Mouse (Mus musculus): ENCODE measurements at regions not wholly inside any gene's neighbourhood (a gene's known extent, or its start where the extent isn't known, plus 50 kb on each side); places are given as distances from the start of the nearest gene placed in this dataset.

DNA sequence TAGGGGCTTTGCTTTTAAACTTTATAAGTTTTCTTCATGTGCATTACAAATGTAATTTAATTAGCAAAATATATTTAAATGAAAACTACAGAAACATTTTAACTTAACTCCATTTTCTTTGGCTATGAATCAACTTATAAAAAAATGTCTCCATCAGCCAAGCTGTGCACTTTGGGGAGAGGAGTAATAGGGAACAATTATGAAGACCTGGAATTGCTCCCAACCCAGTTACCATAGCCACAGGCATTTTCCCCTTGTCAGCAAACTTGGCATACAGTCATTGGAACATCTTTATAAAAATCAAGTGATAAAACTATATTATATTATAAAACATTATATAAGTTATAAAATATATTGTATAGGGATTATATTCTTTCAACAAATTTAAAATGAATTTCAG lies 65.0 kb downstream of the Atxn7l3b start:
- ATAC-seq: no peak
- H3K4me1 ChIP-seq (ENCODE audit: control insufficient read depth, insufficient read depth, low read depth, low read length): no peaks in the 10 kb centered on the region
- H3K4me3 ChIP-seq (ENCODE audit: low read length): no peak overlapping the region
- no peak overlapping the region for H3K4me2 ChIP-seq (ENCODE audit: low read length)
- no peak overlapping the region for H3K9ac ChIP-seq (ENCODE audit: low read depth, low read length)
- no peak overlapping the region for H3K27ac ChIP-seq (ENCODE audit: low read depth, low read length)
- H3K36me3 ChIP-seq (ENCODE audit: control insufficient read depth, insufficient read depth, low read length): no peaks in the 10 kb centered on the region
- H3K9me3 ChIP-seq (ENCODE audit: control insufficient read depth, low read length): no peaks in the 10 kb centered on the region
- H3K27me3 ChIP-seq (replicated peaks; ENCODE audit: control insufficient read depth, insufficient read depth, low read length): no peaks in the 10 kb centered on the region

GRCm38 (mm10) chr10:112863375-112863774 lies 65.4 kb downstream of the Atxn7l3b start:
- no peaks in the 10 kb centered on the region for H3K4me1 ChIP-seq (ENCODE audit: control insufficient read depth, insufficient read depth, low read depth, low read length)
- no peak for ATAC-seq
- H3K36me3 ChIP-seq (ENCODE audit: control insufficient read depth, insufficient read depth, low read length): no peaks in the 10 kb centered on the region
- H3K27ac ChIP-seq (ENCODE audit: low read depth, low read length): no peak overlapping the region
- no peak overlapping the region for H3K9ac ChIP-seq (ENCODE audit: low read depth, low read length)
- 62% methylated on average over 2 of the region's 2 CpGs for WGBS
- no peaks in the 10 kb centered on the region for H3K27me3 ChIP-seq (replicated peaks; ENCODE audit: control insufficient read depth, insufficient read depth, low read length)
- H3K9me3 ChIP-seq (ENCODE audit: control insufficient read depth, low read length): no peaks in the 10 kb centered on the region
- H3K4me3 ChIP-seq (ENCODE audit: low read length): no peak overlapping the region
- no peak overlapping the region for H3K4me2 ChIP-seq (ENCODE audit: low read length)

DNA sequence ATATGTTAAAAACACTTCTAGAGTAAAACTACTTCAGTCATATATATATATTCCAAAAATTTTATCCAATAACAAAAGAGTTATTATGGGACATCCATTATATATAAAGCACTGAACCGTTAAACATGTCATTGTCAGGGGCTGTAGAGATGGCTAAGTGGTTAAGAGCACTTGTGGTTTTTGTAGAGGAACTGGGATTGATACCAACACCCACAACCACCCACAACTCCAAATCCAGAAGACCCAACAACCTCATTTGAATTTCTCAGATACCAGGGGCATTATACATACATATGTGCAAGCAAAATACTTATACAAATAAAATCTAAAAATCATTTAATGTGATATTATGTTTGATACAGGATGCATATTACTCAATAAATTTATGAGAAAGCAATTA lies 76.8 kb downstream of the Atxn7l3b start:
- Histone ChIP-seq H3K4me1 (ENCODE audit: control insufficient read depth, insufficient read depth, low read depth, low read length) (no peaks in the 10 kb centered on the region), H3K9ac (ENCODE audit: low read depth, low read length) (no peak overlapping the region), H3K9me3 (ENCODE audit: control insufficient read depth, low read length) (peaks cover 3% of the 10 kb centered on the region; the same call in 1 of the 2 replicates), H3K27me3 (replicated peaks; ENCODE audit: control insufficient read depth, insufficient read depth, low read length) (no peaks in the 10 kb centered on the region), H3K36me3 (ENCODE audit: control insufficient read depth, insufficient read depth, low read length) (no peaks in the 10 kb centered on the region), H3K27ac (ENCODE audit: low read depth, low read length) (no peak overlapping the region), H3K4me3 (ENCODE audit: low read length) (no peak overlapping the region), H3K4me2 (ENCODE audit: low read length) (no peak overlapping the region)
- ATAC-seq: no peak
- WGBS: 80% methylated on average over 1 of the region's 1 CpGs

- WGBS: 49% methylated on average over 1 of the region's 1 CpGs
These were observed 82.6 kb downstream of the Atxn7l3b start for GRCm38 (mm10) chr10:112846225-112846624.

GRCm38 (mm10) chr10:112837400-112838035 lies 91.3 kb downstream of the Atxn7l3b start:
- Histone ChIP-seq H3K27me3 (replicated peaks; ENCODE audit: control insufficient read depth, insufficient read depth, low read length) (no peaks in the 10 kb centered on the region), H3K27ac (ENCODE audit: low read depth, low read length) (no peak overlapping the region), H3K36me3 (ENCODE audit: control insufficient read depth, insufficient read depth, low read length) (no peaks in the 10 kb centered on the region), H3K4me1 (ENCODE audit: control insufficient read depth, insufficient read depth, low read depth, low read length) (no peaks in the 10 kb centered on the region), H3K4me3 (ENCODE audit: low read length) (no peak overlapping the region), H3K9me3 (ENCODE audit: control insufficient read depth, low read length) (no peaks in the 10 kb centered on the region), H3K9ac (ENCODE audit: low read depth, low read length) (no peak overlapping the region), H3K4me2 (ENCODE audit: low read length) (no peak overlapping the region)
- no peak for ATAC-seq
- WGBS: 86% methylated on average over 11 of the region's 11 CpGs

More at GRCm38 (mm10) chr10:112846225-112846624, 82.6 kb downstream of the Atxn7l3b start:
- Histone ChIP-seq H3K4me2 (ENCODE audit: low read length) (no peak overlapping the region), H3K27me3 (replicated peaks; ENCODE audit: control insufficient read depth, insufficient read depth, low read length) (no peaks in the 10 kb centered on the region), H3K36me3 (ENCODE audit: control insufficient read depth, insufficient read depth, low read length) (no peaks in the 10 kb centered on the region), H3K4me3 (ENCODE audit: low read length) (no peak overlapping the region), H3K27ac (ENCODE audit: low read depth, low read length) (no peak overlapping the region), H3K9ac (ENCODE audit: low read depth, low read length) (no peak overlapping the region), H3K9me3 (ENCODE audit: control insufficient read depth, low read length) (peaks cover 3% of the 10 kb centered on the region; the same call in 1 of the 2 replicates), H3K4me1 (ENCODE audit: control insufficient read depth, insufficient read depth, low read depth, low read length) (no peaks in the 10 kb centered on the region)
- no peak for ATAC-seq

DNA sequence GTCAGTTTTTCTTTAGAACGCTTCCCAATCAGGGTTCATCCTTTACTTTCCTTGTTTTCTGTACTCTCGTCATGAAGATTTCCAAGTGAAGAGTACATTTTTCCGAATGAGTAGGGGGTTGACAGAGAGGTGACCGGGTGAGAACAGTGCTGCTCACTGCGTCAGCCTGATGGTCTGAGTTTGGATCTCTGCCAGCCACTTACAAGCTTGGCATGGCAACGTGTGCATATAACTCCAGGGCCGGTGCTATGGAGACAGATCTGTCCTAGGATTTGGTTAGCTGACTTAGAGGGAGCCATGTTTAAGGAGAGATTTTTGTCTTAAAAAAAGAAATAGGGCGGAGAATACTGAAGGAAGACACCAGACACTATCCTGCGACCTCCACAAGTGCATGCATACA lies 92.8 kb downstream of the Atxn7l3b start:
- Histone ChIP-seq H3K27ac (ENCODE audit: low read depth, low read length) (no peak overlapping the region), H3K9ac (ENCODE audit: low read depth, low read length) (no peak overlapping the region), H3K27me3 (replicated peaks; ENCODE audit: control insufficient read depth, insufficient read depth, low read length) (no peaks in the 10 kb centered on the region), H3K4me2 (ENCODE audit: low read length) (no peak overlapping the region), H3K9me3 (ENCODE audit: control insufficient read depth, low read length) (no peaks in the 10 kb centered on the region), H3K36me3 (ENCODE audit: control insufficient read depth, insufficient read depth, low read length) (no peaks in the 10 kb centered on the region), H3K4me3 (ENCODE audit: low read length) (no peak overlapping the region), H3K4me1 (ENCODE audit: control insufficient read depth, insufficient read depth, low read depth, low read length) (no peaks in the 10 kb centered on the region)
- 65% methylated on average over 9 of the region's 9 CpGs for WGBS
- peak; percentile 80; the same call in 1 of the 2 replicates for ATAC-seq

GRCm38 (mm10) chr10:112835508-112835907 lies 93.3 kb downstream of the Atxn7l3b start:
- no peak overlapping the region for H3K4me2 ChIP-seq (ENCODE audit: low read length)
- H3K4me3 ChIP-seq (ENCODE audit: low read length): no peak overlapping the region
- no peak for ATAC-seq
- H3K27me3 ChIP-seq (replicated peaks; ENCODE audit: control insufficient read depth, insufficient read depth, low read length): no peaks in the 10 kb centered on the region
- no peaks in the 10 kb centered on the region for H3K9me3 ChIP-seq (ENCODE audit: control insufficient read depth, low read length)
- no peak overlapping the region for H3K27ac ChIP-seq (ENCODE audit: low read depth, low read length)
- no peaks in the 10 kb centered on the region for H3K36me3 ChIP-seq (ENCODE audit: control insufficient read depth, insufficient read depth, low read length)
- H3K4me1 ChIP-seq (ENCODE audit: control insufficient read depth, insufficient read depth, low read depth, low read length): no peaks in the 10 kb centered on the region
- no peak overlapping the region for H3K9ac ChIP-seq (ENCODE audit: low read depth, low read length)
- 67% methylated on average over 8 of the region's 8 CpGs for WGBS

- Histone ChIP-seq H3K4me2 (ENCODE audit: low read length) (no peak overlapping the region), H3K36me3 (ENCODE audit: control insufficient read depth, insufficient read depth, low read length) (no peaks in the 10 kb centered on the region), H3K9me3 (ENCODE audit: control insufficient read depth, low read length) (no peaks in the 10 kb centered on the region), H3K9ac (ENCODE audit: low read depth, low read length) (no peak overlapping the region), H3K27ac (ENCODE audit: low read depth, low read length) (no peak overlapping the region), H3K4me3 (ENCODE audit: low read length) (no peak overlapping the region), H3K4me1 (ENCODE audit: control insufficient read depth, insufficient read depth, low read depth, low read length) (no peaks in the 10 kb centered on the region; the same call in 1 of the 2 replicates), H3K27me3 (replicated peaks; ENCODE audit: control insufficient read depth, insufficient read depth, low read length) (no peaks in the 10 kb centered on the region)
- 21% methylated on average over 1 of the region's 1 CpGs for WGBS
- ATAC-seq: peak; percentile 56; the same call in 1 of the 2 replicates
These were observed 118.6 kb downstream of the Atxn7l3b start for GRCm38 (mm10) chr10:112810181-112810580.

DNA sequence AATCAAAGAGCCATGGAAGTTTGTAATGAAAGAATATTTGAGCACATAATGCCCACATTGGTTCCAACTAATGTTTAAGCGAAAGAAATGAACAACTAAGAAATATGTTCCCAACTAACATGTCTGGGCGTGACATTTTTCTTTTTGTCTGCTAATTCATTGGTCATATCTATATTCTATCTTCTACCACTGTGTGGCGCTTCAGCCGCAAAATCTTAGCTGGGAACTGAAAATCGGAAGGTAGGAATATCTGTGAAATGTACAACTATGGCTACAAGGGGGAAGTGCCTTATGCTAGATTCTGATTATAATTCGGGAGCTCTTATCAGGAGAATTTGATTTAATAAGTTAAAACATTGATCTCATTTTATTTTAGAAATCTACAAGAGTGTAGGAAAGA lies 125.2 kb downstream of the Atxn7l3b start:
- H3K9ac ChIP-seq (ENCODE audit: low read depth, low read length): no peak overlapping the region
- no peaks in the 10 kb centered on the region for H3K36me3 ChIP-seq (ENCODE audit: control insufficient read depth, insufficient read depth, low read length)
- no peaks in the 10 kb centered on the region for H3K27me3 ChIP-seq (replicated peaks; ENCODE audit: control insufficient read depth, insufficient read depth, low read length)
- no peak overlapping the region for H3K4me2 ChIP-seq (ENCODE audit: low read length)
- ATAC-seq: no peak
- H3K4me3 ChIP-seq (ENCODE audit: low read length): no peak overlapping the region
- no peaks in the 10 kb centered on the region for H3K9me3 ChIP-seq (ENCODE audit: control insufficient read depth, low read length)
- H3K4me1 ChIP-seq (ENCODE audit: control insufficient read depth, insufficient read depth, low read depth, low read length): no peaks in the 10 kb centered on the region
- 49% methylated on average over 6 of the region's 6 CpGs for WGBS
- no peak overlapping the region for H3K27ac ChIP-seq (ENCODE audit: low read depth, low read length)

Measured in hindbrain, embryonic 16.5 days (tissue).